In genomic region chr3:88624324-88624723, GRCm38 (mm10) we compare ENCODE assay signal across 9 mouse cellular contexts. TPM values are rescaled to one million over a fixed set of nuclear protein-coding genes. Genes with fewer than 3 reads are reported as not detected.
A peak's percentile ranks its signal among the peaks of the same experiment; 100 is the strongest.
DNase-seq lines count a peak whose midpoint lies in the region; ATAC-seq lines count a peak whose summit lies in the region.
"Had no signal": no experiment of that assay in that cellular context is flagged by ENCODE, and none has a peak within 500 bp of the region (broad histone marks: within the 10 kb centered on the region; RNA-seq: fewer than 3 reads in every experiment).

No protein-coding gene starts in this region.

- no peaks in the 10 kb centered on the region for H3K27me3 ChIP-seq in heart, embryonic 10.5 days (ENCODE audit: insufficient read depth, poor library complexity, severe bottlenecking)
- H3K27me3 ChIP-seq in forebrain, embryonic 15.5 days = no peaks in the 10 kb centered on the region
- H3K27me3 ChIP-seq in liver, embryonic 12.5 days (replicated peaks) = no peaks in the 10 kb centered on the region

- H3K4me1 ChIP-seq in heart, embryonic 10.5 days = peaks cover 85% of the 10 kb centered on the region
- peaks cover 61% of the 10 kb centered on the region for H3K4me1 ChIP-seq in forebrain, embryonic 15.5 days
- peaks cover 98% of the 10 kb centered on the region for H3K4me1 ChIP-seq in liver, embryonic 12.5 days

- DNase-seq in heart, embryonic 10.5 days (ENCODE audit: low spot score) = no peak
- DNase-seq in heart, adult 18-20 months = no peak
- peak; percentile 95 for DNase-seq in brain, adult 2 months (ENCODE audit: low read depth, low spot score)
- no peak for DNase-seq in right cerebral cortex, postnatal 4 days
- DNase-seq in thymus, postnatal 36 days = no peak

- H3K4me3 ChIP-seq in heart, embryonic 10.5 days = peak overlapping the region; percentile 90
- H3K4me3 ChIP-seq in forebrain, embryonic 15.5 days = peak overlapping the region; percentile 77
- peak overlapping the region; percentile 75 for H3K4me3 ChIP-seq in liver, embryonic 12.5 days

- 47% methylated on average over 4 of the region's 4 CpGs for WGBS in heart, embryonic 10.5 days
- WGBS in forebrain, embryonic 15.5 days = 6% methylated on average over 4 of the region's 4 CpGs
- WGBS in liver, embryonic 12.5 days (ENCODE audit: insufficient replicate concordance) = 38% methylated on average over 4 of the region's 4 CpGs

- H3K27ac ChIP-seq in heart, embryonic 10.5 days = peak overlapping the region; percentile 99
- peak overlapping the region; percentile 97 for H3K27ac ChIP-seq in forebrain, embryonic 15.5 days (replicated peaks)
- peak overlapping the region; percentile 63 for H3K27ac ChIP-seq in liver, embryonic 12.5 days

- peaks cover 37% of the 10 kb centered on the region for H3K36me3 ChIP-seq in heart, embryonic 10.5 days
- peaks cover 8% of the 10 kb centered on the region for H3K36me3 ChIP-seq in forebrain, embryonic 15.5 days
- H3K36me3 ChIP-seq in liver, embryonic 12.5 days = peaks cover 17% of the 10 kb centered on the region; the same call in 1 of the 2 replicates

- H3K9ac ChIP-seq in forebrain, embryonic 15.5 days (replicated peaks) = peak overlapping the region; percentile 88
- peak overlapping the region; percentile 12; the same call in 1 of the 2 replicates for H3K9ac ChIP-seq in liver, embryonic 12.5 days

- H3K9me3 ChIP-seq in heart, embryonic 10.5 days = no peaks in the 10 kb centered on the region
- H3K9me3 ChIP-seq in forebrain, embryonic 15.5 days = no peaks in the 10 kb centered on the region
- no peaks in the 10 kb centered on the region for H3K9me3 ChIP-seq in liver, embryonic 12.5 days (replicated peaks)

- H3K4me2 ChIP-seq in forebrain, embryonic 15.5 days (replicated peaks) = peak overlapping the region; percentile 91
- peak overlapping the region; percentile 97 for H3K4me2 ChIP-seq in liver, embryonic 12.5 days

- ATAC-seq in forebrain, embryonic 15.5 days (replicated peaks) = peak; percentile 7; the same call in 1 of the 2 replicates
- no peak for ATAC-seq in liver, embryonic 12.5 days
- ATAC-seq in monocyte, adult 5-6 weeks (replicated peaks; ENCODE audit: insufficient number of reproducible peaks, low FRiP score, low TSS enrichment, poor library complexity, severe bottlenecking) = no peak

RNA-seq across cellular contexts. Expression of gene Arhgef2, which starts 18.6 kb away (rescaled TPM):
- 82.5 and 108 TPM in 2 replicates for polyA plus RNA-seq in heart, embryonic 10.5 days (2016; fragmentation: Nextera tagmentation; extraction: Ambion mirVana)
- 10 to 100 TPM; 32.3 to 32.9 TPM for total RNA-seq in heart, adult 18-20 months (2021)
- 192 and 193 TPM in 2 replicates for polyA plus RNA-seq in forebrain, embryonic 15.5 days (2015; fragmentation: Nextera tagmentation; extraction: Ambion mirVana)
- polyA plus RNA-seq in liver, embryonic 12.5 days (2016; fragmentation: Nextera tagmentation; extraction: Ambion mirVana) = 30.5 and 33.0 TPM in 2 replicates
- total RNA-seq in monocyte, adult 5-6 weeks (2017) = 88.9 to 183 TPM (median 90.0 TPM) in 3 replicates

RNA-seq across cellular contexts. Expression of gene Rxfp4, which starts 28.6 kb away (rescaled TPM):
- not detected in 2 replicates for polyA plus RNA-seq in heart, embryonic 10.5 days (2016; fragmentation: Nextera tagmentation; extraction: Ambion mirVana)
- total RNA-seq in heart, adult 18-20 months (2021) = not detected
- not detected in 2 replicates for polyA plus RNA-seq in forebrain, embryonic 15.5 days (2015; fragmentation: Nextera tagmentation; extraction: Ambion mirVana)
- polyA plus RNA-seq in liver, embryonic 12.5 days (2016; fragmentation: Nextera tagmentation; extraction: Ambion mirVana) = not detected in 2 replicates
- not detected in 3 replicates for total RNA-seq in monocyte, adult 5-6 weeks (2017)
- total RNA-seq: heart, postnatal 14 days had no signal

RNA-seq across cellular contexts. Expression of gene Ssr2, which starts 48.6 kb away (rescaled TPM):
- polyA plus RNA-seq in heart, embryonic 10.5 days (2016; fragmentation: Nextera tagmentation; extraction: Ambion mirVana) = 184 and 207 TPM in 2 replicates
- total RNA-seq in heart, adult 18-20 months (2021) = 10 to 100 TPM; 60.8 to 65.5 TPM
- polyA plus RNA-seq in forebrain, embryonic 15.5 days (2015; fragmentation: Nextera tagmentation; extraction: Ambion mirVana) = 133 and 134 TPM in 2 replicates
- 172 and 177 TPM in 2 replicates for polyA plus RNA-seq in liver, embryonic 12.5 days (2016; fragmentation: Nextera tagmentation; extraction: Ambion mirVana)
- total RNA-seq in monocyte, adult 5-6 weeks (2017) = 23.2 to 70.0 TPM (median 35.5 TPM) in 3 replicates
